ENCODE assay signal across 38 mouse cellular contexts in the genomic region with DNA sequence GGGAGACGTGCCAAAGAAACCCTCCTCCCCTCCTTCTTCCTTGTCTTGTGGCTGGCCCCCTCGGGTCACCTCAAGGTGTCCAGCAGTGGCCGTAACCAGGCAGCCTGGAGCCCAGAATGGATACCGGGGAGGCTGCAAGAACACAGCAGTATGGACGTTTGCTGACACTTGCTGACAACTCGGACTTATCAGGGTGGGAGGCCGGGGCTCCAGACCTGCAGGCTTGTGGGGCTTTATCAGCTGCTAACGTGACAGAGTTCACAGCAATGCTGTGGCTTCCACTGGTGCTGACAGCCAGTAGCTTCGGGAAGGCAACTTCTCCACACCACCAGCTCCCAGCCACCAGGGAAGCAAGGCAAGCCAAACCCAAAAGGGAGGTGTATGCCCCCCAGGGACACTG. TPM values are rescaled to one million over a fixed set of nuclear protein-coding genes. Genes with fewer than 3 reads are reported as not detected.
A peak's percentile ranks its signal among the peaks of the same experiment; 100 is the strongest.
DNase-seq lines count a peak whose midpoint lies in the region; ATAC-seq and TF ChIP-seq lines count a peak whose summit lies in the region.
"Had no signal": no experiment of that assay in that cellular context is flagged by ENCODE, and none has a peak within 500 bp of the region (broad histone marks: within the 10 kb centered on the region; RNA-seq: fewer than 3 reads in every experiment).

No protein-coding gene starts in this region.

- intact Hi-C loops in heart, postnatal 10 days (cut with DNase I) = no loop called here

- H3K36me3 ChIP-seq in liver, postnatal 0 days (replicated peaks; ENCODE audit: insufficient read depth, low read length) = no peaks in the 10 kb centered on the region
- no peaks in the 10 kb centered on the region for H3K36me3 ChIP-seq in heart, embryonic 13.5 days
- H3K36me3 ChIP-seq in hindbrain, embryonic 13.5 days = no peaks in the 10 kb centered on the region
- H3K36me3 ChIP-seq: embryonic facial prominence, embryonic 13.5 days; forebrain, embryonic 10.5 days; forebrain, embryonic 15.5 days; hindbrain, embryonic 10.5 days; liver, embryonic 15.5 days; lung, embryonic 15.5 days; stomach, embryonic 15.5 days had no signal

- ATAC-seq in liver, postnatal 0 days = no peak
- ATAC-seq in heart, embryonic 13.5 days (ENCODE audit: extremely low read depth, insufficient number of reproducible peaks, low FRiP score, low TSS enrichment) = peak; percentile 49
- no peak for ATAC-seq in hindbrain, embryonic 13.5 days (ENCODE audit: low FRiP score)
- ATAC-seq: forebrain, embryonic 15.5 days; hindbrain, embryonic 16.5 days; midbrain, embryonic 16.5 days; Patski had no signal

- no peaks in the 10 kb centered on the region for H3K27me3 ChIP-seq in liver, postnatal 0 days (ENCODE audit: insufficient read depth, low read length)
- H3K27me3 ChIP-seq in heart, embryonic 13.5 days (replicated peaks) = peaks cover 63% of the 10 kb centered on the region
- no peaks in the 10 kb centered on the region for H3K27me3 ChIP-seq in hindbrain, embryonic 13.5 days
- H3K27me3 ChIP-seq: embryonic facial prominence, embryonic 13.5 days; forebrain, embryonic 15.5 days; liver, embryonic 15.5 days; lung, embryonic 15.5 days; Patski; stomach, embryonic 15.5 days had no signal

- H3K4me1 ChIP-seq in liver, postnatal 0 days (ENCODE audit: insufficient read depth) = no peaks in the 10 kb centered on the region
- peaks cover 46% of the 10 kb centered on the region for H3K4me1 ChIP-seq in heart, embryonic 13.5 days
- H3K4me1 ChIP-seq in hindbrain, embryonic 13.5 days (replicated peaks) = no peaks in the 10 kb centered on the region
- H3K4me1 ChIP-seq: embryonic facial prominence, embryonic 13.5 days; forebrain, embryonic 10.5 days; forebrain, embryonic 15.5 days; hindbrain, embryonic 10.5 days; liver, embryonic 15.5 days; lung, embryonic 15.5 days; stomach, embryonic 15.5 days had no signal

- no peak overlapping the region for H3K4me3 ChIP-seq in liver, postnatal 0 days (ENCODE audit: low read depth, low read length)
- H3K4me3 ChIP-seq in heart, embryonic 13.5 days = peak overlapping the region; percentile 27
- no peak overlapping the region for H3K4me3 ChIP-seq in hindbrain, embryonic 13.5 days
- H3K4me3 ChIP-seq: embryonic facial prominence, embryonic 13.5 days; forebrain, embryonic 10.5 days; forebrain, embryonic 15.5 days; hindbrain, embryonic 10.5 days; layer of hippocampus, adult 2 months; liver, embryonic 15.5 days; lung, embryonic 15.5 days; stomach, embryonic 15.5 days had no signal

- no peak for TF ChIP-seq CTCF in liver, postnatal 0 days (IDR thresholded peaks at IDR 0.05; ENCODE audit: low read depth)

- H3K27ac ChIP-seq in liver, postnatal 0 days (ENCODE audit: low read depth) = no peak overlapping the region
- H3K27ac ChIP-seq in heart, embryonic 13.5 days (replicated peaks) = peak overlapping the region; percentile 85
- no peak overlapping the region for H3K27ac ChIP-seq in hindbrain, embryonic 13.5 days
- H3K27ac ChIP-seq: embryonic facial prominence, embryonic 13.5 days; forebrain, embryonic 10.5 days; forebrain, embryonic 15.5 days; hindbrain, embryonic 10.5 days; layer of hippocampus, adult 2 months; liver, embryonic 15.5 days; lung, embryonic 15.5 days; stomach, embryonic 15.5 days had no signal

- no peak overlapping the region for H3K4me2 ChIP-seq in liver, postnatal 0 days (ENCODE audit: low read depth, low read length)
- H3K4me2 ChIP-seq in heart, embryonic 13.5 days = peak overlapping the region; percentile 56
- no peak overlapping the region for H3K4me2 ChIP-seq in hindbrain, embryonic 13.5 days
- H3K4me2 ChIP-seq: embryonic facial prominence, embryonic 13.5 days; forebrain, embryonic 15.5 days; liver, embryonic 15.5 days; lung, embryonic 15.5 days; midbrain, embryonic 11.5 days; stomach, embryonic 15.5 days had no signal

- H3K9me3 ChIP-seq in liver, postnatal 0 days (ENCODE audit: low read length) = no peaks in the 10 kb centered on the region
- no peaks in the 10 kb centered on the region for H3K9me3 ChIP-seq in heart, embryonic 13.5 days
- no peaks in the 10 kb centered on the region for H3K9me3 ChIP-seq in hindbrain, embryonic 13.5 days
- H3K9me3 ChIP-seq: forebrain, embryonic 10.5 days; forebrain, embryonic 15.5 days; hindbrain, embryonic 10.5 days; liver, embryonic 15.5 days; lung, embryonic 15.5 days; stomach, embryonic 15.5 days had no signal

- TF ChIP-seq EP300 in liver, postnatal 0 days (IDR thresholded peaks at IDR 0.05; ENCODE audit: low read depth) = no peak

- 40% methylated on average over 9 of the region's 9 CpGs for WGBS in liver, postnatal 0 days (ENCODE audit: insufficient replicate concordance)
- 3% methylated on average over 9 of the region's 9 CpGs for WGBS in heart, embryonic 13.5 days
- 62% methylated on average over 9 of the region's 9 CpGs for WGBS in hindbrain, embryonic 13.5 days

- DNase-seq in liver = peak; percentile 11
- no peak for DNase-seq in liver, postnatal 0 days
- DNase-seq in heart, postnatal 10 days = peak; percentile 52 to 70
- no peak for DNase-seq in testis, postnatal 10 days (ENCODE audit: low spot score)
- no peak for DNase-seq in layer of hippocampus, adult 9-11 months
- DNase-seq: adrenal gland, postnatal 10 days; B cell, adult 2 months; cerebellum, adult 11 months; kidney, adult 18-20 months; kidney, postnatal 36 days; lung, postnatal 36 days; right cerebral cortex, postnatal 25 days; thymus, postnatal 25 days had no signal

- H3K9ac ChIP-seq in liver, postnatal 0 days (replicated peaks) = no peak overlapping the region
- H3K9ac ChIP-seq in heart, embryonic 13.5 days = peak overlapping the region; percentile 64
- no peak overlapping the region for H3K9ac ChIP-seq in hindbrain, embryonic 13.5 days
- H3K9ac ChIP-seq: embryonic facial prominence, embryonic 13.5 days; forebrain, embryonic 15.5 days; liver, embryonic 15.5 days; lung, embryonic 15.5 days; stomach, embryonic 15.5 days had no signal

RNA-seq across cellular contexts. Expression of gene Nppb, which starts 16.3 kb away (rescaled TPM):
- polyA plus RNA-seq in liver, postnatal 0 days (2015; fragmentation: Nextera tagmentation; extraction: Ambion mirVana) = not detected in 2 replicates
- 187 and 230 TPM in 2 replicates for polyA plus RNA-seq in heart, embryonic 13.5 days (2015; fragmentation: Nextera tagmentation; extraction: Ambion mirVana)
- 100 to 1,000 TPM; 204 to 360 TPM for total RNA-seq in heart, postnatal 10 days (2021)
- 0.30 TPM in 1 of 2 replicates, not detected in the other for polyA plus RNA-seq in hindbrain, embryonic 13.5 days (2015; fragmentation: Nextera tagmentation; extraction: Ambion mirVana)
- total RNA-seq: adrenal gland, postnatal 10 days; CH12.LX; common myeloid progenitor, adult 5-6 weeks; gastrocnemius, adult 8-10 months; gastrocnemius, postnatal 4 days; layer of hippocampus, adult 2 months; layer of hippocampus, postnatal 25 days; left cerebral cortex, adult 8-10 months; left cerebral cortex, postnatal 36 days; megakaryocyte, adult 5-6 weeks; neutrophil, adult 5-6 weeks had no signal
- polyA plus RNA-seq: forebrain, embryonic 10.5 days; forebrain, embryonic 15.5 days; hindbrain, embryonic 10.5 days; intestine, embryonic 14.5 days; liver, embryonic 15.5 days; midbrain, embryonic 16.5 days; stomach, embryonic 15.5 days had no signal

RNA-seq across cellular contexts. Expression of gene 2510039O18Rik, which starts 28.6 kb away (rescaled TPM):
- 6.5 and 8.5 TPM in 2 replicates for polyA plus RNA-seq in liver, postnatal 0 days (2015; fragmentation: Nextera tagmentation; extraction: Ambion mirVana)
- 12.4 and 13.0 TPM in 2 replicates for polyA plus RNA-seq in heart, embryonic 13.5 days (2015; fragmentation: Nextera tagmentation; extraction: Ambion mirVana)
- total RNA-seq in heart, postnatal 10 days (2021) = 10 to 100 TPM; 47.0 to 49.5 TPM
- polyA plus RNA-seq in hindbrain, embryonic 13.5 days (2015; fragmentation: Nextera tagmentation; extraction: Ambion mirVana) = 12.6 and 13.0 TPM in 2 replicates

RNA-seq across cellular contexts. Expression of gene Nppa, which starts 31.2 kb away (rescaled TPM):
- 0.13 TPM in 1 of 2 replicates, not detected in the other for polyA plus RNA-seq in liver, postnatal 0 days (2015; fragmentation: Nextera tagmentation; extraction: Ambion mirVana)
- polyA plus RNA-seq in heart, embryonic 13.5 days (2015; fragmentation: Nextera tagmentation; extraction: Ambion mirVana) = 4,587 and 5,670 TPM in 2 replicates
- 1,000 to 10,000 TPM in 1 of 2 experiments, 100 to 1,000 TPM in 1; 613 to 1,804 TPM for total RNA-seq in heart, postnatal 10 days (2021)
- polyA plus RNA-seq in hindbrain, embryonic 13.5 days (2015; fragmentation: Nextera tagmentation; extraction: Ambion mirVana) = 3.9 and 5.2 TPM in 2 replicates
- total RNA-seq: adrenal gland, postnatal 10 days; CH12.LX; common myeloid progenitor, adult 5-6 weeks; ES-E14; gastrocnemius, postnatal 4 days; layer of hippocampus, adult 2 months; layer of hippocampus, postnatal 25 days; left cerebral cortex, postnatal 36 days; megakaryocyte, adult 5-6 weeks; neutrophil, adult 5-6 weeks had no signal

RNA-seq across cellular contexts. Expression of gene Plod1, which starts 32.8 kb away (rescaled TPM):
- polyA plus RNA-seq in liver, postnatal 0 days (2015; fragmentation: Nextera tagmentation; extraction: Ambion mirVana) = 24.8 and 25.4 TPM in 2 replicates
- polyA plus RNA-seq in heart, embryonic 13.5 days (2015; fragmentation: Nextera tagmentation; extraction: Ambion mirVana) = 43.7 and 49.2 TPM in 2 replicates
- 100 to 1,000 TPM in 1 of 2 experiments, 10 to 100 TPM in 1; 97.7 to 104 TPM for total RNA-seq in heart, postnatal 10 days (2021)
- polyA plus RNA-seq in hindbrain, embryonic 13.5 days (2015; fragmentation: Nextera tagmentation; extraction: Ambion mirVana) = 26.6 and 28.1 TPM in 2 replicates

Comparison
In these comparisons a context has a peak if more than half of its experiments do, and no peak if none do; other contexts are left out.
1. DNase-seq: peak in liver (single experiment) and heart, postnatal 10 days (2 of 2); none in liver, postnatal 0 days (single experiment), testis, postnatal 10 days (single experiment) and layer of hippocampus, adult 9-11 months (single experiment).
2. RNA of gene Nppb, which starts 16.3 kb away (polyA plus RNA-seq): 187 to 230 TPM in heart, embryonic 13.5 days; 0.30 TPM in hindbrain, embryonic 13.5 days and not detected in liver, postnatal 0 days; every median in the first group is over 100 times any median in the second.
3. RNA of gene Nppa, which starts 31.2 kb away (polyA plus RNA-seq): 4,587 to 5,670 TPM in heart, embryonic 13.5 days; 3.9 to 5.2 TPM in hindbrain, embryonic 13.5 days and 0.13 TPM in liver, postnatal 0 days; every median in the first group is over 100 times any median in the second.